Comparison of ENCODE assay signal across 19 mouse cellular contexts in the genomic region with DNA sequence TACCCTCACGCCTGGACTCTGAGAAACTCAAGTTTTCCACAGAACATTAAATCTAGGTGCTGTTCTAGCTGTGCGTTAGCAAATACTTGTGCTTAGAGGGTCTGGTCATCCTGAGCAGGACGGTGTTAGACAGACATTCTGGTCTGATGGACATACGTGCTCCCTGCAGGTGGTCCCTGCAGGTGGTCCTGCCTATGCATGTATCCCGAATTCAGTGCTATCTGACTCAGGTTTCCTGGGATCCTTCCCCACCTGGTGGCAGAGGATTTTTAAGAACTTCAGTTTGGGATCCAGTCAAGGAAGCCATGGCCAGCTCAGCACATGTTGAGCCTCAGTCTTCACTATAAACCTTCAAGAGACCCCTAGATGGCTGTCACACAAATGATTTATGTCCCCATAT.
"Had no signal": no experiment of that assay in that cellular context is flagged by ENCODE, and none has a peak within 500 bp of the region (broad histone marks: within the 10 kb centered on the region; RNA-seq: fewer than 3 reads in every experiment).

No protein-coding gene starts in this region.

- H3K36me3 ChIP-seq: limb, embryonic 10.5 days; limb, embryonic 13.5 days; liver, embryonic 12.5 days; liver, embryonic 15.5 days; lung, embryonic 15.5 days; midbrain, embryonic 12.5 days had no signal

- H3K27ac ChIP-seq: left cerebral cortex, adult 2 months; limb, embryonic 10.5 days; limb, embryonic 13.5 days; liver, embryonic 12.5 days; liver, embryonic 15.5 days; lung, embryonic 15.5 days; midbrain, embryonic 12.5 days had no signal

- H3K4me1 ChIP-seq: liver, embryonic 12.5 days; liver, embryonic 15.5 days had no signal

- ATAC-seq: liver, embryonic 12.5 days; midbrain, embryonic 16.5 days had no signal

- H3K4me2 ChIP-seq: limb, embryonic 13.5 days; liver, embryonic 12.5 days; liver, embryonic 15.5 days; lung, embryonic 15.5 days; midbrain, embryonic 12.5 days had no signal

- H3K4me3 ChIP-seq: left cerebral cortex, adult 2 months; limb, embryonic 10.5 days; limb, embryonic 13.5 days; liver, embryonic 12.5 days; liver, embryonic 15.5 days; lung, embryonic 15.5 days; megakaryocyte, embryonic 14.5 days; midbrain, embryonic 12.5 days had no signal

- DNase-seq: kidney, adult 18-20 months; kidney, adult 9 months; kidney, postnatal 36 days; layer of hippocampus, postnatal 36 days; liver; lung, adult 18-20 months; lung, postnatal 10 days; lung, postnatal 36 days; thymus, adult 18-20 months; thymus, postnatal 36 days had no signal

- H3K9ac ChIP-seq: limb, embryonic 13.5 days; liver, embryonic 12.5 days; liver, embryonic 15.5 days; lung, embryonic 15.5 days; midbrain, embryonic 12.5 days had no signal

- H3K9me3 ChIP-seq: limb, embryonic 10.5 days; limb, embryonic 13.5 days; liver, embryonic 12.5 days; liver, embryonic 15.5 days; lung, embryonic 15.5 days; megakaryocyte, embryonic 14.5 days; midbrain, embryonic 12.5 days had no signal
